Mouse (Mus musculus) common myeloid progenitor, adult 5-6 weeks (primary cell): ENCODE data around the gene Olfr418. TPM values are rescaled to one million over a fixed set of nuclear protein-coding genes. Genes with fewer than 3 reads are reported as not detected.
"Not testable (repeated sequence)": the region's sequence is repeated elsewhere in the genome, so short reads cannot be mapped to it uniquely, and the experiment has no call there.

ENCODE experiments used
- ATAC-seq: replicated peaks from 2 replicates; pipeline ENCODE4 v1.8.0; 2016; ENCODE audit warnings: low read depth, mild to moderate bottlenecking, moderate TSS enrichment, inconsistent platforms; ENCODE audit not compliant: poor library complexity, severe bottlenecking
- total RNA-seq: library from RNA; stranded (forward); fragments of 200-1000, 187-1606 nt; gene quantifications from 2 replicates; pipeline ENCODE4 v1.2.3, GENCODE M21; 2017

The Olfr418 gene
- not detected in 2 replicates for total RNA-seq

DNA sequence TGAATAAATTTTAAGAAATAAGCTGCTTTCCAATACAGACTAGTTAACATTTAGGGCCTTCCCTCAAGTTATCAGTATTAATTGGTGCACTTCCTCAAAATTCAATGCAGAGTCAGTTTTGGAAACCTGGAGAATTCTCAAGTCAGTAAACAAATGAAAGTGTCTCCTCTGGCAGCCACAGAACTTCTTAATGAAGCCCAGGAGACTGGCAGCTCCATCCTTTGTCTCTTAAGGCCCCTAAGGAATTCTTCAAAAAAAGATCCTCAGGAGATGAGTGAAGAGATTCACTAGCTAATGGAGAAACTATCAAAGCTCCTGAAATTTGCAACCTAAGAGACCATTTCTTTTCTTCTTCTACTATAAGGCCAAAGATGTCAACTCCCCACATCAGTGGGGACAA lies at the start of gene Olfr418:
Gene Olfr418 (plus strand): TSS at position 301 of the 400 bp plus-strand sequence.
- ATAC-seq, result no peak

- 0 out of 2 replicates have a peak, but pooled peaks have one; percentile 22 for ATAC-seq
Measured at GRCm38 (mm10) chr1:173216481-173216880, 49.3 kb upstream of the Olfr418 start.

GRCm38 (mm10) chr1:173227081-173227480 lies 38.7 kb upstream of the Olfr418 start, which contains the start of gene Fcer1a:
Gene Fcer1a, minus strand, starts transcription at chr1:173227214.
- ATAC-seq, result peak; percentile 47; the same call in 1 of the 2 replicates

- ATAC-seq, result peak; percentile 72
Measured at GRCm38 (mm10) chr1:173237004-173237403, 28.8 kb upstream of the Olfr418 start.

GRCm38 (mm10) chr1:173249888-173250287 lies 15.9 kb upstream of the Olfr418 start:
- no peak for ATAC-seq

DNA sequence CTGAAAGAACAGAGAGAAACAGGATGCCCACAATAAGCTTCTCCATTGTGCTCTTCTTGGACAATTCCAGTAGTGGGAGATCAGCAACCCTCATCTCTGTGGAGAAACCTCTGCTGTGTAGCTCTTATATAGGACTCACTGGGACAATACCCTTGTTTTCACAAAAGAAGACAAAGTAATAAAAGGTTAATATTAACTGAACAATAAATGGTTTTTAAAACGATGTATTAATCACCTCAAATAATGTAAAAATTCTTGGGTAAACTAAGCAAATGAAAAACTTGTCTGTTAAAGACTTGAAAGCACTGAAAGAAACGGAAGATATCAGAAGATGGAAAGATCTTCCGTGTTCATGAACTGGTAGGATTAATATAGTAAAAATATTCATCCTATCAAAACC lies 11.9 kb downstream of the Olfr418 start, which contains the start of gene Mptx2:
Gene Mptx2 (minus strand): TSS at position 101 of the 400 bp plus-strand sequence.
- ATAC-seq, result no peak

DNA sequence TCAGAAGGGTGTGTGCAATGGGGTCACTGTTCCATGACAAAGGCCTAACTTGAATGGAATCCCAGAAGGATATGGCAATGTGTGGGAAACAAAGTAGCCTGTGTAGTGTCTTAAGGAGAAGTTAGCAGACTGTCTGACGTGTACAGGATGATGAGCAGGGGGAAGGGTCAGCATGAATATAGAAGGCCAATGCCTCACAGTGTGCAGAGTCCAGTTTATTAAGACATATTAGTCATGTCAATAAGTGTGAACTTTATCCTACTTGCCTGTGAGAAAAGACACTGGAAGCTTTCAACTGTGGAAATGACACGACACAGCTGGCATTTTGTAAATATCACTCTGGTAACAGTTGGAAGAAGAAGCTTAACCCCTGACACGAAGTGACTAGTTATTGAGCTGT lies 37.0 kb downstream of the Olfr418 start:
- not testable (repeated sequence) for ATAC-seq

GRCm38 (mm10) chr1:173313535-173314050 lies 47.8 kb downstream of the Olfr418 start:
- peak; percentile 36 for ATAC-seq

GRCm38 (mm10) chr1:173315725-173316124 lies 49.9 kb downstream of the Olfr418 start:
- ATAC-seq, result no peak

DNA sequence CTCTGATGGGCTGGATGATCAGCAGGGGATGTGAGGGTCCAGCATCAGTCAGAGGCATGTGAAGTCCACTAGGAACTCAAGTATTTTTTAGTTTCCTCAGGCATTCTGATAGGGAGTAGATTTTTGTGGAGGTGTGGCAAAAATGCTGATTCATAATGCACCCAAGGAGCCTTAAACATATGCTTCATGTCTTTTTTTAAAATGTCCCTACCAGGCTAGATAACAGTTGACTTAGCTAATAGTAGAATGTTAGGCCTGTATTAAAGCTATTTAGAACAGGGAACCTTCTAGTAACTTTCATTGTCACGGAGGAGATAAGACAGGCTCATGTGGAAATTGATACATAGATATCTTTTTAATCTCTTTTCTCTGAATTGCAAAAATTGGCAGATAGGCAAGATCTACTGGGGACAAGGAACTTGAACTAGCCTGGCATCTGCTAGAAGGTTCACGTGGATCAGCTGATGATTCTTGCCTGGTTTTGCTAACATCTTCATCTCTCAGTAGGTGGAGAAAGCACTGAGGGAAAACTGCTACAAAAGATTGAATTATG lies 52.2 kb downstream of the Olfr418 start:
- ATAC-seq, result no peak

DNA sequence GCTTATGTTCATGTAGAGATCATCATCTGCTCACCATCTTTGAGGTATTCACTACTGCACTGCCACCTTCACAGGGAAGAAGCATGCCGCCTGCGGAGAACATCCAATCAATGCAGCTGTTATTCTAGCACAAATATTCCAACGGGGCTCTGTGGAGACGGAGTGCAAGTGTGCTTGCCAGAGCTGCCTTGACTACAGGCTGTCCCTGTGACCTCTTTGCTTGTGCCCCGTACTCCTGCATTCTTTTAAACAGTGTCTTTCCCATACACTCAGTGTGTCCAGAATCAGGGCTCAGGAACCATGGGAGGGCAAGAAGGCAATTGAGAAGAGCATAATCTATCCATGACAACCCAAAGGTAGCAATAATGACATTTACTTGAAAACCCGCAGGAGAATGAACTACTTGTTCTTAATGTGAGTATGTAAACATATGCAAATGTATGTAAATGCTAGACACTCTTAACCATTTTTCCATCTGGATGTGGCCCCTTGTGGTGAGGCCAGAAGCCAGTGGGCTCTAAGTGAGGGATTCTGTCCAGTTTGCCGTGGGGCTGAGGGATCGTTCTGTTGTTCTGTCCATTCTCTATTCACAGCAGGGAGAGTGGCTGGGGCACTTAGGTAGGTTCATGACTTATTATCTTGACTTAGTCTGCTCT lies 55.9 kb downstream of the Olfr418 start:
- no peak for ATAC-seq

GRCm38 (mm10) chr1:173322249-173322627 lies 56.4 kb downstream of the Olfr418 start:
- no peak for ATAC-seq

Other genes starting within 250 kb of the Olfr418 start
- not detected in 2 replicates for gene Olfr1408, start 128.6 kb upstream of the Olfr418 start, total RNA-seq
- gene Olfr1406, start 75.4 kb upstream of the Olfr418 start, total RNA-seq, result not detected in 2 replicates
- gene Olfr218, start 68.2 kb upstream of the Olfr418 start, total RNA-seq, result not detected in 2 replicates
- not detected in 2 replicates for gene Olfr1404, start 53.6 kb upstream of the Olfr418 start, total RNA-seq
- 1.7 and 5.8 TPM in 2 replicates for gene Fcer1a, start 38.8 kb upstream of the Olfr418 start, total RNA-seq
- not detected in 2 replicates for gene Mptx2, start 11.8 kb downstream of the Olfr418 start, total RNA-seq
- gene Ackr1, start 67.7 kb downstream of the Olfr418 start, total RNA-seq, result 0.37 TPM in 1 of 2 replicates, not detected in the other
- gene Aim2, start 84.9 kb downstream of the Olfr418 start, total RNA-seq, result 58.6 and 72.0 TPM in 2 replicates
- gene Cadm3, start 101.7 kb downstream of the Olfr418 start, total RNA-seq, result 0.05 TPM in 1 of 2 replicates, not detected in the other
- gene Ifi206, start 225.0 kb downstream of the Olfr418 start, total RNA-seq, result 0.27 and 0.92 TPM in 2 replicates